Mouse (Mus musculus): ENCODE results near the gene Otulin.

- no peak for TF ChIP-seq CTCF (IDR thresholded peaks at IDR 0.05; ENCODE audit: insufficient read depth, low read depth, low read length)
- TF ChIP-seq POLR2A (IDR thresholded peaks at IDR 0.05; ENCODE audit: insufficient read depth, low read depth, low read length): no peak
Observed at GRCm38 (mm10) chr15:27590812-27591211, 39.7 kb downstream of the Otulin start.
